Mouse (Mus musculus) bone marrow, adult 2 months (tissue): Measurements from ENCODE around the gene Foxp2.

Experiments
- CTCF ChIP-seq: fragments of 200-500 bp; IDR thresholded peaks from 2 replicates; pipeline ENCODE4 v1.5.1; 2011; ENCODE audit warnings: low read length, control low read depth; ENCODE audit not compliant: control insufficient read depth, insufficient read depth
- POLR2A ChIP-seq: fragments of 200-500 bp; IDR thresholded peaks from 2 replicates; pipeline ENCODE4 v1.6.1; 2011; ENCODE audit warnings: low read depth, mild to moderate bottlenecking, control low read depth, low read length, borderline replicate concordance; ENCODE audit not compliant: control insufficient read depth

- TF ChIP-seq CTCF (no peak), POLR2A (no peak)
These were observed 21.6 kb downstream of the Foxp2 start for GRCm38 (mm10) chr6:14922704-14923103.
